In the genomic region with DNA sequence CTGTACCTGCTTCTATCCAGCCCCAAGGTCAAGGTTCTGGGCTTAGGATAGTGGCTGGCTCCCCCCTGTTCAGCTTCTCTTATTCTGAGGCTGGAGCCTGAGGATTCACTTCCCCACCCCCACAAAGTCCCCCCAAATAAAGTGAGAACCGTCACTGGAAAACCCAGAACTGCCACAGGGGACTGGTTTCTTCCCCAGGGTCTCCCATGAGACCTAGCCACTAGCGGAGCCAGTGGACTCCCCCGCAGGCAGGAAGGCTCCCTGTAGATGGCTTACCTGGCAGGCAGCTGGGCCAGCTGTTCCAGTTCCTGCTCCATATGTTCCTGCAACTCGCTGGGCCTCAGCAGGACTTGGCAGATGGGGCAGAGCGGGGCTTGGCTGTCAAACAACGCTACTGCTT, we compare ENCODE assay signal across 1 mouse cellular context.
TF ChIP-seq lines count a peak whose summit lies in the region.

No protein-coding gene starts in this region.

TF ChIP-seq in CH12.LX, 34 proteins besides CTCF, POLR2A, EP300 and RAD21 (continued from another document):
- no peak for TF ChIP-seq ZKSCAN1 (IDR thresholded peaks at IDR 0.05; ENCODE audit: borderline replicate concordance, low read depth, low read length)
- peak; percentile 76; the same call in 1 of the 2 replicates for TF ChIP-seq RCOR1 (conservative IDR thresholded peaks at IDR 0.05; ENCODE audit: low read depth, low read length)
- TF ChIP-seq IRF4 (IDR thresholded peaks at IDR 0.05; ENCODE audit: low read depth, low read length), result peak; percentile 27; the same call in 1 of the 2 replicates
- TF ChIP-seq MYC (IDR thresholded peaks at IDR 0.05; ENCODE audit: low read depth, low read length), result no peak
- no peak for TF ChIP-seq CHD1 (IDR thresholded peaks at IDR 0.05; ENCODE audit: low read depth, low read length)
- no peak for TF ChIP-seq NELFE (IDR thresholded peaks at IDR 0.05; ENCODE audit: low read depth, low read length)
- TF ChIP-seq CHD2 (IDR thresholded peaks at IDR 0.05; ENCODE audit: low read length), result peak; percentile 81
- no peak for TF ChIP-seq GABPA (IDR thresholded peaks at IDR 0.05; ENCODE audit: insufficient replicate concordance, low read depth, low read length)
- TF ChIP-seq UBTF (IDR thresholded peaks at IDR 0.05; ENCODE audit: low read depth, low read length), result no peak
- no peak for TF ChIP-seq ZC3H11A (IDR thresholded peaks at IDR 0.05; ENCODE audit: low read depth, low read length)
- TF ChIP-seq MAX (IDR thresholded peaks at IDR 0.05; ENCODE audit: low read length), result no peak
- TF ChIP-seq USF2 (conservative IDR thresholded peaks at IDR 0.05; ENCODE audit: low read depth, low read length), result no peak
